Mouse (Mus musculus): ENCODE results near the gene Acacb. TPM values are rescaled to one million over a fixed set of nuclear protein-coding genes. Genes with fewer than 3 reads are reported as not detected.

Gene Acacb
- total RNA-seq (2023) = 2.9 to 5.2 TPM (median 4.7 TPM) in 4 replicates

GRCm38 (mm10) chr5:114146028-114146888 lies at the start of gene Acacb:
TSS of gene Acacb (plus strand) at chr5:114146535.

GRCm38 (mm10) chr5:114127374-114128349 lies 18.7 kb upstream of the Acacb start, which contains the start of gene Alkbh2:
TSS of gene Alkbh2 (minus strand) at chr5:114128218.

GRCm38 (mm10) chr5:114130211-114130605 lies 16.1 kb upstream of the Acacb start, which contains the start of gene Ung:
TSS of gene Ung (plus strand) at chr5:114130386.

GRCm38 (mm10) chr5:114273693-114274402 lies 127.5 kb downstream of the Acacb start, which contains the start of gene Foxn4:
TSS of gene Foxn4 (minus strand) at chr5:114273807.

GRCm38 (mm10) chr5:114288874-114289273 lies 142.5 kb downstream of the Acacb start, which contains the start of gene Myo1h:
TSS of gene Myo1h (plus strand) at chr5:114289166.

Other genes with a start within 250 kb of the Acacb start
- 46.0 to 59.9 TPM (median 49.8 TPM) in 4 replicates for gene Coro1c, start 237.8 kb upstream of the Acacb start, total RNA-seq (2023)
- gene Ssh1, start 152.6 kb upstream of the Acacb start, total RNA-seq (2023) = 66.2 to 78.4 TPM (median 72.7 TPM) in 4 replicates
- 0.47 to 0.66 TPM in 2 of 4 replicates, not detected in the others for gene Dao, start 142.8 kb upstream of the Acacb start, total RNA-seq (2023)
- 19.5 to 25.6 TPM (median 21.8 TPM) in 4 replicates for gene Usp30, start 81.1 kb upstream of the Acacb start, total RNA-seq (2023)
- not detected in 4 replicates for gene Svop, start 55.0 kb upstream of the Acacb start, total RNA-seq (2023)
- 6.2 to 10.9 TPM (median 8.1 TPM) in 4 replicates for gene Alkbh2, start 18.3 kb upstream of the Acacb start, total RNA-seq (2023)
- 21.4 to 27.1 TPM (median 22.6 TPM) in 4 replicates for gene Ung, start 16.1 kb upstream of the Acacb start, total RNA-seq (2023)
- gene Foxn4, start 127.3 kb downstream of the Acacb start, total RNA-seq (2023) = not detected in 4 replicates
- 23.2 to 27.8 TPM (median 25.0 TPM) in 4 replicates for gene Myo1h, start 142.6 kb downstream of the Acacb start, total RNA-seq (2023)
- gene Kctd10, start 234.0 kb downstream of the Acacb start, total RNA-seq (2023) = 72.8 to 82.9 TPM (median 79.2 TPM) in 4 replicates
- gene Ube3b, start 234.1 kb downstream of the Acacb start, total RNA-seq (2023) = 53.2 to 67.7 TPM (median 56.7 TPM) in 4 replicates

Data from B cell, adult 62 days (primary cell).